Mouse (Mus musculus) forebrain, embryonic 14.5 days (tissue): ENCODE measurements around the gene Mfsd4b2. TPM values are rescaled to one million over a fixed set of nuclear protein-coding genes. Genes with fewer than 3 reads are reported as not detected.
"Not testable (repeated sequence)": the region's sequence is repeated elsewhere in the genome, so short reads cannot be mapped to it uniquely, and the experiment has no call there.

Experiments
- ATAC-seq: fragments of 200-750 bp; cut with Nextera tagmentation; 2 replicates; pipeline ENCODE4 v1.8.0; 2017; ENCODE audit warnings: mild to moderate bottlenecking, moderate library complexity
- DNase-seq: peaks from one replicate; pipeline ENCODE4 v3.0.0-alpha.2; 2015; ENCODE audit warnings: low spot score
- H3K27ac ChIP-seq: fragments of 300-500 bp; sonication (generic); 2 replicates; pipeline ENCODE4 v1.5.1; 2014; ENCODE audit warnings: low read depth, mild to moderate bottlenecking, control low read depth, low read length, moderate library complexity
- H3K27me3 ChIP-seq: fragments of 300-500 bp; sonication (generic); replicated peaks from 2 replicates; pipeline ENCODE4 v1.6.1; 2014; ENCODE audit warnings: low read length, control low read depth, mixed read lengths; ENCODE audit not compliant: control insufficient read depth, insufficient read depth
- H3K36me3 ChIP-seq: fragments of 300-500 bp; sonication (generic); 2 replicates; pipeline ENCODE4 v1.6.1; 2014; ENCODE audit warnings: low read length, control low read depth; ENCODE audit not compliant: control insufficient read depth, insufficient read depth
- H3K4me1 ChIP-seq: fragments of 300-500 bp; sonication (generic); 2 replicates; pipeline ENCODE4 v1.6.1; 2014; ENCODE audit warnings: antibody characterized with exemption, low read length, control low read depth; ENCODE audit not compliant: control insufficient read depth, insufficient read depth
- H3K4me2 ChIP-seq: fragments of 300-500 bp; sonication (generic); 2 replicates; pipeline ENCODE4 v1.6.1; 2014; ENCODE audit warnings: mild to moderate bottlenecking, control low read depth, low read length
- H3K4me3 ChIP-seq: fragments of 300-500 bp; sonication (generic); 2 replicates; pipeline ENCODE4 v1.5.1; 2014; ENCODE audit warnings: low read depth, low read length, control low read depth
- H3K9ac ChIP-seq: fragments of 300-500 bp; sonication (generic); 2 replicates; pipeline ENCODE4 v1.6.1; 2014; ENCODE audit warnings: mild to moderate bottlenecking, low read length, control low read depth, moderate library complexity
- H3K9me3 ChIP-seq: fragments of 300-500 bp; sonication (generic); replicated peaks from 2 replicates; pipeline ENCODE4 v1.6.1; 2016; ENCODE audit warnings: low read length, control low read depth, mixed read lengths; ENCODE audit not compliant: control insufficient read depth
- WGBS: fragments of 180-500 bp; shearing (Covaris S2); extraction: QIAGEN DNeasy Blood & Tissue Kit; methylation state at CpG from one replicate; pipeline ENCODE4 v1.1.7; 2014; 5-methylcytosine and 5-hydroxymethylcytosine counted together
- polyA plus RNA-seq: library from polyadenylated mRNA; unstranded; fragments of >200 nt; fragmentation: Nextera tagmentation; extraction: Ambion mirVana; gene quantifications from 2 replicates; pipeline ENCODE4 v1.2.1, GENCODE M21; 2014

Gene Mfsd4b2
- polyA plus RNA-seq, 1 experiment from 2014 or later = not detected

GRCm38 (mm10) chr10:39956340-39956878 lies 29.7 kb upstream of the Mfsd4b2 start:
- Histone ChIP-seq H3K27me3 (no peaks in the 10 kb centered on the region), H3K4me1 (0 out of 2 replicates have a peak, but pooled peaks cover 3% of the 10 kb centered on the region), H3K4me2 (no peak overlapping the region), H3K27ac (no peak overlapping the region), H3K9me3 (no peaks in the 10 kb centered on the region), H3K36me3 (no peaks in the 10 kb centered on the region), H3K4me3 (no peak overlapping the region), H3K9ac (no peak overlapping the region)
- no peak for ATAC-seq
- DNase-seq = peak; percentile 11
- WGBS = 71% methylated on average over 2 of the region's 2 CpGs

GRCm38 (mm10) chr10:39955163-39955562 lies 28.4 kb upstream of the Mfsd4b2 start:
- Histone ChIP-seq H3K36me3 (no peaks in the 10 kb centered on the region), H3K27me3 (no peaks in the 10 kb centered on the region), H3K27ac (no peak overlapping the region), H3K9me3 (no peaks in the 10 kb centered on the region), H3K4me1 (0 out of 2 replicates have a peak, but pooled peaks cover 3% of the 10 kb centered on the region), H3K4me2 (no peak overlapping the region), H3K9ac (no peak overlapping the region), H3K4me3 (no peak overlapping the region)
- WGBS = 78% methylated on average over 2 of the region's 2 CpGs
- DNase-seq (no peak), ATAC-seq (no peak)

DNA sequence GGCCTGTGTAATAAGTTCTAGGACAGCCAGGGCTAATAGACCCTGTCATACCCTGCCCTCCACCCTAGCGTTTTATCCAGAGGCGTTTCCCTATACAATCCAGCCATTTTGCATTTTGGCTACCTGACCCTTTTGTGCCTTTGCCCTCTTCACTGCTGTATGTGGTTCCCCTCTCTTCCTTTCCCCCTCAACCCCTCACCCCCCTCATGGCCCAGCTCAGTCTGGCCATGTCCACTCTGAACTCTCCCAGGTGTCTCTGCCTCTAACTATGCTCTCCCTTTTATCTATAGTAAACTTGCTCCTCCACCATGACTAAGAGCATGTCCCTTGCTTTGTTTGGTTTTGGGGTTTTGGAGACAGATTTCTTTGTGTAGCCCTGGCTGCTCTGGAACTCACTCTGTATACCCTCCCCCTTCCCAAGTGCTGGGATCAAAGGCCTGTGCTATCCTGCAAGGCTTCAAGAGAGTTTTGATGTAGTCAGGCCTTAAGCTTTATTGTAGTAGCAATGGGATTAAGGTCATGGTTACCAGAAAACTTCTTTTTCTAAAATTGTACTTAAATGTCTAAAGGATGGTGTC lies 22.7 kb upstream of the Mfsd4b2 start:
- no peaks in the 10 kb centered on the region for H3K4me1 ChIP-seq
- H3K27me3 ChIP-seq = no peaks in the 10 kb centered on the region
- DNase-seq (no peak), ATAC-seq (no peak)
- WGBS = 89% methylated on average over 2 of the region's 2 CpGs
- no peak overlapping the region for H3K4me3 ChIP-seq
- H3K36me3 ChIP-seq = no peaks in the 10 kb centered on the region
- H3K9ac ChIP-seq = no peak overlapping the region
- H3K4me2 ChIP-seq = no peak overlapping the region
- H3K27ac ChIP-seq = no peak overlapping the region
- H3K9me3 ChIP-seq = no peaks in the 10 kb centered on the region

DNA sequence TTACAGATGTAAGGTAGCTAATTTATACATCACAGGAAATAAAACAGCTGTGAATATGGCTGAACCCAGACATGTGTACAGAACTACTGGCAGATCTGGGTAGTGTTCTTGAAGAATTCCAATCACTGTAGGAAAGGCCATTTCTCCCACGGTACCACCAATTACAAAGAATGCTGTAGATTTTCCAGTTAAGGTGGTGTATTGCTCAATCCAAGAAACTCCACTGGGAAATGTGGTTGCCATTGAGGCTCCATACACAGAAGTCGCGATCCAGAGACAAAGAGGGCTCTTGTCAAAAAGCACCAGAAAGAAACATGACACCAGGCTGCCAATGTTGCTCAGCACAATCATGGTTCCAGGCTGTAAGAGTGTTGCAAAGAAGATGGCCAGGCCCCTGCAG lies 20.5 kb upstream of the Mfsd4b2 start:
- not testable (repeated sequence) for H3K4me1 ChIP-seq, H3K27me3 ChIP-seq, H3K9me3 ChIP-seq, H3K36me3 ChIP-seq, H3K4me3 ChIP-seq, DNase-seq, H3K4me2 ChIP-seq, H3K9ac ChIP-seq, H3K27ac ChIP-seq, ATAC-seq
- WGBS = 87% methylated on average over 3 of the region's 3 CpGs

GRCm38 (mm10) chr10:39936553-39936952 lies 9.8 kb upstream of the Mfsd4b2 start:
- ATAC-seq = no peak
- no peaks in the 10 kb centered on the region for H3K4me1 ChIP-seq
- no peaks in the 10 kb centered on the region for H3K9me3 ChIP-seq
- no peaks in the 10 kb centered on the region for H3K36me3 ChIP-seq
- H3K4me2 ChIP-seq = no peak overlapping the region
- 84% methylated on average over 7 of the region's 7 CpGs for WGBS
- H3K9ac ChIP-seq = no peak overlapping the region
- H3K27ac ChIP-seq = no peak overlapping the region
- no peak for DNase-seq
- H3K27me3 ChIP-seq = no peaks in the 10 kb centered on the region
- H3K4me3 ChIP-seq = no peak overlapping the region

DNA sequence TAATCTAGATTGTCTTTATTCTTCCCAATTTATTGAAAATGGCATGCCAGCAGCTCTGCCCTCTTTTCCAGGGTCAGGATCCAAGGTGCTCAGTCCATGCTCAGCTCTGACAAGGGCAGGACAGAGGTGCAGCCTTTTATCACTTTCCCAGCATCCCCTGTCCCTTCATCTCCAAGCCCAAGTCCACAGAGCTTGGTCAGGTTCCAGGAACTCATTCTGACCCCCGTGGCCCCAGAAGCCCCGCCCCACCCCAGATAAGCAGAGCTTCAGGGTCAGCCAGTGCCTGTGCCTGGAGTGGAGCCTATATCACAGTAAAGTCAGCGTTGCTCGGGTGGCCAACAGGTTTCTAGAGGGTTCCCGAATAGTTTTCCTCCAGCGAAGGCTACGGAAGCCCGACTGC lies 2.2 kb downstream of the Mfsd4b2 start:
- not testable (repeated sequence) for H3K36me3 ChIP-seq, H3K4me2 ChIP-seq, ATAC-seq, H3K27me3 ChIP-seq, DNase-seq, H3K27ac ChIP-seq, H3K9me3 ChIP-seq, H3K4me1 ChIP-seq, H3K4me3 ChIP-seq, H3K9ac ChIP-seq
- 80% methylated on average over 8 of the region's 8 CpGs for WGBS

- H3K4me2 ChIP-seq = no peak overlapping the region
- no peaks in the 10 kb centered on the region for H3K9me3 ChIP-seq
- ATAC-seq (no peak), DNase-seq (no peak)
- H3K27me3 ChIP-seq = no peaks in the 10 kb centered on the region
- H3K36me3 ChIP-seq = no peaks in the 10 kb centered on the region
- no peak overlapping the region for H3K9ac ChIP-seq
- H3K27ac ChIP-seq = no peak overlapping the region
- no peaks in the 10 kb centered on the region for H3K4me1 ChIP-seq
- no peak overlapping the region for H3K4me3 ChIP-seq
Observed at GRCm38 (mm10) chr10:39912616-39913015, 14.1 kb downstream of the Mfsd4b2 start.

GRCm38 (mm10) chr10:39908768-39909441 lies 17.8 kb downstream of the Mfsd4b2 start:
- H3K4me2 ChIP-seq = no peak overlapping the region
- no peaks in the 10 kb centered on the region for H3K36me3 ChIP-seq
- no peak overlapping the region for H3K9ac ChIP-seq
- no peak for ATAC-seq
- no peaks in the 10 kb centered on the region for H3K9me3 ChIP-seq
- no peaks in the 10 kb centered on the region for H3K4me1 ChIP-seq
- H3K27me3 ChIP-seq = no peaks in the 10 kb centered on the region
- H3K27ac ChIP-seq = no peak overlapping the region
- no peak overlapping the region for H3K4me3 ChIP-seq
- WGBS = 70% methylated on average over 13 of the region's 13 CpGs
- DNase-seq = no peak
